Mouse (Mus musculus) left cerebral cortex, adult 9 months (tissue): ENCODE data around the gene Ccdc110.

Experiments
- DNase-seq, 2 experiments: peaks; one replicate each; pipeline ENCODE4 v3.0.0; 2022; ENCODE audit warnings: low spot score in 2 of 2

Ccdc110 gene

DNA sequence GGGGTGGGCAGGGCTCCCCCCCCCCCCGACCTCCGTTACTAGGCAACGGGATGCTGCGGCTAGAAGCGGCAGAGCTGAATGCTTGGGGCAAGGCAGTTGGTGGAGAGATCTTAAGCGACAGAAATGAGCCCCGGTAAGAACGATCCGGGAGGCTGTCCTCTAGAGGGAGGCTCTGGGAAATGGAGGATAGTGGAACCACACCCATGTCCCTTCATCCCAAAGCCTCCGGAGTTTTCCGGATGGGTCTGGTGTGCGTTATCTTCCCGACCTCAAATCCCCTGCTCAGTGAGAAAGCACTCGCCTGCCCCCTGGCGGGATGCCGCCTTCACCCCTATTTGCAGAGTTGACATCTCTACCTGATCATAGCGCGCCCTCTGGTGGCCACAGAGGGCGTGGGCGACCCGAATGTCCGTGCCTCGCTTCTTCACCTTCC lies at the start of gene Ccdc110:
TSS of gene Ccdc110 (plus strand) at position 38 of the 433 bp plus-strand sequence.
- peak; percentile 80 to 97 for DNase-seq

DNA sequence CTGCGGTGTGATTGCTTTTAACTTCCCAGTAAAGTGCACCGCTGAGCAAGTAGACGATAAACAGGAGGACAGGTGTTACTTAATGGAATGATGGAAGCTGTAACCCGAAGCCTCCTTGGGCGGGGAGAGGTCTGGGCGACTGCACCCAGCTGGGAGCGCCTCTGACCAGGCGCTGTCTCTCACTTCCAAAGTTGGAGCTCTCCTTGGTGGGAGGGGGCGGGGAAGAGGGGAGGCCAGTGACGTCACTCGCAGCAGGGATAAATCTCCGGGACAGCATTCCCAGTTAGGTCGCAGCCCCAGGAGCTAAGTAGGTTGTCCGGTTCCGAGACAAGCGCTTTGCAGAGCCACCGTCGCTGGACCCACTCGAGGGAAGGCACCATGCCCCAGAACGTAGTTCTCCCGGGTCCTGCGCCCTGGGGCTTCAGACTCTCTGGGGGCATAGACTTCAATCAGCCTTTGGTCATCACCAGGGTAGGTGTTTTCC lies 49.2 kb upstream of the Ccdc110 start, which contains the start of gene Pdlim3:
TSS of gene Pdlim3 (plus strand) at position 260 of the 484 bp plus-strand sequence.
- DNase-seq, result no peak

DNA sequence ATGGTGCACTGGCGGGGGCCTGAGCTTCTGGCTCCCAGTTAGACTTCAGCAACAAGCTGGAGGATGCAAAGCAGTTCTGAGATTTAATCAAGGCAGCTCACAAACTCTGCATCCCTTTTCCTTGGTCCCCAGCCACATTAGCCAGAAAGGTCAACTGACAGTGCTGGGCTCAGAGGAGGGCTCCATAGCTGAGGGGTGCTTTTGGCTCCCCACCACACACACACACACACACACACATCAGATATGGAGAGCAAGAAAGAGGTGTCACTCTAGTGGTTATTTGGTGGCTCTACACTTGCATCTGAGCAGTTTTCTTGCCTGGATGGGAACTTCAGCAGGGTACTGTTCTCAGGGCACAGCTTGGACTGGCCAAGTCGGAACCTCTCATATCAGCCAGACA lies 48.6 kb upstream of the Ccdc110 start:
- DNase-seq, result no peak

DNA sequence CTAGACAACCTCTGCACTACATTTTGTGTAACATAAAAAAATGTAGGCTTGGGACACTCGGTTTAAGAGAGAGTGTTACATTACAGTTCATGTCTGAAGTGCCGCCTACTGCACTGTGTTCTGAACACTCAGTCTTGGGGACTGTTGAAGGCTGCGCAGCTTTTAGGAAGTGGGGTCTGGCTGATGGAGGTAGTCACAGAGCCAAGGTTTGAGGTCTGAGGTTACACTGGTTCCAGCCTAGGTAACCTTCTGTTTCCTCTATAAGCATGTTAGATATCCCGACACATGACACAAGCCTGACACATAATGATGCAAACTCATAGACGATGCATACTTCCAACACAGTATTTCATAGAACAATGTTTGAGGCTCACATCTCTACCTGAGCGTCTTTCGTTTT lies 44.7 kb upstream of the Ccdc110 start:
- DNase-seq, result no peak

DNA sequence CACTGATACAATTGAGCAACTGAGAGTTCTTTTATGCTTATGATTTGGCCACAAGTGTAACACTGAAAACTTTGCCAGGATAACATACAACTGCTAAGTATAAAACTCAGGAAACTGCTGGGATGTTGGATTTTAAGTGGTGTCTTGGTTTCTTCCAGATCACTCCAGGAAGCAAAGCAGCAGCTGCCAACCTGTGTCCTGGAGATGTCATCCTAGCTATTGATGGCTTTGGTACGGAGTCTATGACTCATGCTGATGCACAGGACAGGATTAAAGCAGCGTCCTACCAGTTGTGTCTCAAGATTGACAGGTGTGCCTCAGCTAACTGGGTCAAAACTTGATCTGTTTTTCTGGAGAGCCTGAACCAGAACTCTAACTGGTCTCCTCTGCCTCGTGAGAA lies 37.8 kb upstream of the Ccdc110 start:
- no peak for DNase-seq

DNA sequence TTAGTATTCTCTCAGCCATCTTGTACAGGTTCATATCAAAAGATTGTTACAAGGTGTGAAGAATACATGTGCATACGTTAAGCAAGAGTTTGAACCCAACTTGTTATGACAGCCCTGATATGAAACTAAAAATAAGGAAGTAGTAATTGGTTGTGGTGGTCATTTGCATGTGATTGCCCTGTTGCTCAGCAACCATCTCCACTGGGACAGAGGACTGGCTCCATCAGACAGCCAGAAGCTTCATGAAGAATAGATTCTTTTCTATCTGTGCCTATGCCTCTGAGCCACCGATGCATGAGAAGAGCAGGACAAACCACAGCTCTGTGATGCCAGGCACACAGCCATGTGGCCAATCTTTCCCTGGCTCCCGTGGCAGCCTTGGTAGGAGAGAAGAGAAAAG lies 34.6 kb upstream of the Ccdc110 start:
- DNase-seq, result no peak

DNA sequence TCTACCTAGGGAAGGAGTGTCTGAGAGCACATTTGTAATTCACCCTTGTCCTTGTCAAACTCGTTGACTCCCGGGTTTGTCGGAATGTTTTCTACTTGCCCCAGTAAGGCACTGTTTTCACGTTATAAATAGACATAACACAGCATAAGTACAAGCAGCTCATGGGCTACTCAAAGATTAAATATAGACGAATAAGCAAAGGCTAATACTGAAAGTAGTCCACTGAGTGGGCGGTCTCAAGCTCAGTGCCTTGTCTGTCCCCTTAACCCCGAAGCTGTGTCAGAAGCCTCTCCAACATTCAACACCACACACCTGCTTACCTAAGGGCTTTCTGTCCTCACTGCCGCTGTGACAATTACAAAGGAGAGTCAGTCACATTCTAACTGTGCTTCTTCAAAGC lies 32.8 kb upstream of the Ccdc110 start:
- DNase-seq, result no peak

DNA sequence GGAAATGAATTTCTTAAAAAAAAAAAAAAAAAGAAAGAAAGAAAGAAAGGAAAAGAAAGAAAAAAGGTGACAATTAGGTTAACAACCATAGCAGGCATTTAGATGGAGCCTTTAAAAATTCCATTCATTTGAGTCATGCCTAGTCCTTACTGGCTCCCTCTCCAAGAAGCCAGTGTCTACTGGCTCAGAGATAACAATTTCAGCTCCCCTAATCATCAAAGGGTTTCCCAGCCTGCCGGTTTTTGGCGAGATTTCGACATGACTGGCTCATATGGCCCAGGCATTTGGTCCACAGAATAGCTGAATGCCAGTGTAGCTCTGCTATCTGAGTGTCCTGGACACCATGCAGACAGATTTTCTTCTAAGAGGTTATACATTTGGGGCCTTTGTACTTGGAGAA lies 30.8 kb upstream of the Ccdc110 start:
- no peak for DNase-seq

DNA sequence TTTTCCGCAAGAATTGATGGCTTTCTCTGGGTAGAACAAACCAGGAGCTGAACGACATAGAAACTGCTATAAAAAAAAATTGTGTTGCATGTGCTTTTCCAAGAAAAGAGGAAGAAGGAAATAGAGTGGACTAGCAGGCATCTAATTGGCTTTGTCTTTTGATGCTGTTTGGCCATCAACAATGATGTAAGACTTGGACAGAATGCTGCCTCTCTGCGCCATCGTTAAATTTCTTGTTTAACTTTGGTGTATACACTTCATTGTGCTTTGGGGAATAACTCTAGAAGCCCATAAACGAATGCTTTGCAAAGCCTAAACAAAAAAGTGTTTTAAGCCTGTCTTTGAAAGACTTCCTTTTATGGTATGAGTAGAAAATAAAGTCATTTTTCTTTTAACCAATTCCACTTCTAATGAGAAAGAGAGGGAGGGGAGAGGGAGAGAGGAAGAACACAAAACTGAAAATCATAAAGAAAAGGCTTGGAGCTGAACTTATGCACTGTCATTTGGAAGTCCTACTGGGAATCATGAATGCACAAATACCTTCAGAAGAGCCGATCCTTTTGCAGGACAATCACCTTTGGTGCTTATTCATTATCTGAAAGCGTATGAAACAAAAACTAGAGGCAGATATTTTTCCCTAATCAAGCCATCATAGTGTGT lies 28.7 kb upstream of the Ccdc110 start:
- no peak for DNase-seq

DNA sequence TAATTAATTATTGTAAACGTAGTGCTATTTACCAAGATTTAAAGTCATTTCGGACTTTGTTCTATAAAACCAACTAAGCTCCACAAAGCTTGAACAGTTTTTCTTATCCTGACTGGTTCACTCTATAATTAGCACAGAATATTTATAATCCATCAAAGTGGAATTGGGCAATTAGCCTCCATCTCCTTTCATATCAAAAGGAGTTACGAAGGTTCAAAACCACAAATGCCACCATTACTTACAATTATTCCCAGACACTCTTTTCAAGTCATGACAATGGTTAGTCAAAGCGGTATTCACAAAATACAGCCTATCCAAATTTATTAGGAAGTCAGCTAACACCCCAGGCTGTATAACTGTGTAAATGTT lies 28.2 kb upstream of the Ccdc110 start:
- DNase-seq, result no peak

DNA sequence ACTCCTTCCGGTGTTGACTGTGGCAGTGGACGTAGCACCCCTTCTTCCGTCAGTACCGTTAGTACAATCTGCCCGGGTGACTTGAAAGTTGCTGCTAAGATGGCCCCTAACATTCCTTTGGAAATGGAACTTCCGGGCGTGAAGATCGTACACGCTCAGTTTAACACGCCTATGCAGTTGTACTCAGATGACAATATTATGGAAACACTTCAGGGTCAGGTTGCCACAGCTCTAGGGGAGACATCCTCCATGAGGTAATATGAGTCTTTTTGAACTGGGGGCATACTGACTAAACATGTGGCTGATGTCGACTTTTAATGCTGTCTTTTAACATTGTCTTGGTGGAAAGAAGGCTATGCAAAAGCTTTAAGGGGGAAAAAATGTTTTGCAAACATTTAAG lies 20.7 kb upstream of the Ccdc110 start:
- DNase-seq, result no peak

DNA sequence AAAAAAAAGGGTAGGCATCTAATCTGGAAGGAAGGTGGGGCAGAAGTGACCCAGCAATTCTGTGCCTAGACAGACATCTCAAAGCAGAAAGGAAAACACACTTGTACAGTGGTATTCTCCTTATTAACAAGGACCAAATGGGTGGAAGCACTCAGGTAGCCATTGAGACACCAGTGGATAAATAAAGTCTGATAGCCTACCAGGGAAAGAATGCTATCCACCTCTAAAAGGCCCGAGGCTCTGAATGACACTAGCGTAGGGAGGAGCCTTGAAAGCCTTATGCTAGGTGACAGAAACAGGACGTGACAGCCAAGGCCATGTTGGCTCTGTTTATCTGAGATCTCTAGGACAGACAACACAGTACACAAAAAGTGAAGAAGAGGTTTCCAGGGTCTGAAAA lies 17.9 kb upstream of the Ccdc110 start:
- DNase-seq, result no peak

DNA sequence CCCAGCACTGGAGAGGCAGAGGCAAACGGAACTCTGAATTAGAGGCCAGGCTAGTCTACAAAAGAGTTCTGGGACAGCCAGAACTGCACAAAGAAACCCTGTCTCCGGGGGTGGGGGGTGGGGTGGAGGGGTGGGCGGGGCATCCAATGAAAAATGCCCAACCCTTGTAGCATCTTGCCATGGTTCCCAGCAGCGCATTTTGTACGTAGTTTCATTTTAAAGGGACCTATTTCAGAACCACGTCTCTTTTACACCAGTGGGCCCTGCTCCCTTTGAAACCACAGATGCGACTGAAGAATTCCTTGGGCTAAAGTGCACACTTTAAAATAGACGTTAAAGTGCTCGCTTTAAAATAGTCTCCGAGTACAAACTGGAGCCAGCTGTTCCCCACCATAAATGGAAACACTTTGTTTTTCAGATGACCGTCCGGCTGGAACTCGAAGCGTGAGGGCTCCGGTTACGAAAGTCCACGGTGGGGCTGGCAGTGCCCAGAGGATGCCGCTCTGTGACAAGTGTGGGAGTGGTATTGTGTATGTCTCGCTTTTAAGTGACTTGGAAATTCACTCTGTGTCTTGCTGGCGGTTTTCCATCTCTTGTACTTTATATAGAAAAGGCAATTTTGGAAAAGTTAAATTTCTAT lies 17.3 kb upstream of the Ccdc110 start:
- no peak for DNase-seq

DNA sequence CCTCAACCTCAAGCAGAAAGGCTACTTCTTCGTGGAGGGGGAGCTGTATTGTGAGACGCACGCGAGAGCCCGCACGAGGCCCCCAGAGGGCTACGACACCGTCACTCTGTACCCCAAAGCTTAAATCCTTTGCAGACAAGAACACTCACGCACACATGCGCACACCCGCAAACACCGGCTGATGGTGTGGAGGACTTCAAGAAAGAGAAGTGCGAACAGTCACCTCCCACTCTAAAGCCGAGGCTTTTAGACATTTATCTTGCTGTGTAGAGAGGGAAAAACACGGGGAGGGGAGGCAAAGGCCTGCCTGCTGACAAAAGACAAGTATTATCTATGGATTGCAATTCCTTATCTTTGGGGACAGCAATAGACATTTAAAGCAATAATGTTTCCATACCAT lies 15.5 kb upstream of the Ccdc110 start:
- DNase-seq, result no peak

DNA sequence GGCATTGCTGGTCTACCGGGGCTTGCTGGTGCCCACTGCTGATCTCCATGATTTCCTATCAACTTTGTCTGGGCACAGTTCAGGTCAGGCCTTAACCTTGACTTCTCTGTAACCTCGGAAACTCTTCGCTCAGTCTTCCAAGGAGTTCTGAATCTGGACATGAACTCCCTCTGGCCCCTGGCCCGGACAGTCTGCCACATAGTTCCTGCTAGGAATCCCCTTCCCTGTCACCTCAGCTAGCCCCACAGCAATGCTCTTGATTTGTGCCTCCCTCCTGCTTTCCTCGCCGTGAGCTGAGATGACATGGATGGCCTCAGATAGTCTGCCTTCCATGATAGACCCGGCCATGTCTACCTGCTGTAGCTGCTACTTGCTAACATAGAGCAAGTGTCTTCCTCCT lies 14.0 kb upstream of the Ccdc110 start:
- no peak for DNase-seq

DNA sequence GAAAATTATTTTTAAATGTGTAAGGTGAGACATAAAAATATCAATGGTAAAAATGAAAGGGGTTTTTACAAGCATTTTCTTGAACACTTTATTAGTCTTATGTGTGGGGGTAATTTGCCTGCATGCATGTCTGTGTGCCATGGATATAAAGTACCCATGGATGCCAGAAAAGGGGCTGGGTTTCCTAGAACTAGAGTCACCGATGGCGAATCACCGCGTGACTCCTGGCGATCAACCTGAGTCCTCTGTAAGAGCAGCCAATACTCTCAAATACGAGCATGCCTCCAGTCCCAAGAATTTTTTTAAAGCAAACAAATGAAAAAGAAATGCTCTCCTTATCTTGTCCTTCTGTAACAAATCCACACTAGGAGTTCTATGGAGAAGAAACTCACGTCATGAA lies 12.3 kb upstream of the Ccdc110 start:
- no peak for DNase-seq

DNA sequence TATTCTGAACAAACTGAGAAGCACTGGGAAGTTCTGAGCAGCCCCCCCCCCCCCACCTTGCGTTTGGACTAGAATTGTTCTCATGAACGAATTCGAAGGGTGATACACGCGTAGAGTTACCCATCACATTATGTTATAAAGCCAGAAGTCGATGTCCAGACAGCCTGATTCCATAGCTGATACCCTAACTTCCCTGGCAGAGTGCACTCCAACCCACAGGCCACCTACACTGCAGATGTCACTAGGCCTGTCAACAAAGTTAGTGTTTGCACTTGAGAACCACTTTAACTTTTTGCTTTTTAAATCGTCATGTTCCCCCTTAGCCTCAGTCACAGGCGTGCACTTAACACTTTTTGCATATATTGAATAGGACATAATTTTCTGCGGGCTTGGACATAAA lies 2.6 kb downstream of the Ccdc110 start:
- no peak for DNase-seq

DNA sequence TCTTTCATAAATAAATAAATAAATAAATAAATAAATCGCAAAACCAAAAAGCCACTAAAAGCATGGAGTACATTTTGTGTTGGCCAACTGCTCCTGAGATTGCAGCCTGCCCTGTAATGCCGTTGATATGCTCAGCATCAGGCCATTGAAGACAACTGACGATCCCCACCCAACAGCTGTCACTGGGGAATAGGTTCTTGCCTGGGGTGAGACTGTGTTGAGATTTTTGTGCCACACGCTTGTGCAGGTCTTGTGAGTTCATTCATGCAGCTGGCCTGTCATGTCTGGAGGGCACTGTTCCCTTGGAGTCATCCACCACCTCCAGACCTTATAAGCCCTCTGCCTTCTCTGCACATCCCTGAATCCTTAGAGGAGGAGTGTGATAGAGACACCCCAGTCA lies 11.9 kb downstream of the Ccdc110 start:
- DNase-seq, result no peak

DNA sequence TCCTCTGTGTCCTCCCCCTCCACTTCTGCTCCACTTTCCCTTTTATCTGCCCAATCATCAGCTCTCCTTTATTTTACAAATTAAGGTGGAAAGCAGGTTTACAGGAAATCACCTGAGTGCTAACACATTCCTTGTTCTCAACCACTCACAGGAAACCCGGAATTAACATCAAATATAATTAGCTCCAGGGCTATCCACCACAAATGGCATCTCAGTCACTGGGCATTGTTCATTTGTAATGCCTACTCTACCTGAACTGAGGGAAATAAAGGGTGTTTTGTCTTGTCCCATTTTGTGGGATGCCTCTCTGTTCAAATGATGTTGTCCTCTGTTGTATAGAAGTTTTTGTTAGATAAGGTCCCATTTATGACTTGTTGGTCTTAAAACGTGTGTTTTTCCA lies 16.2 kb downstream of the Ccdc110 start:
- no peak for DNase-seq

DNA sequence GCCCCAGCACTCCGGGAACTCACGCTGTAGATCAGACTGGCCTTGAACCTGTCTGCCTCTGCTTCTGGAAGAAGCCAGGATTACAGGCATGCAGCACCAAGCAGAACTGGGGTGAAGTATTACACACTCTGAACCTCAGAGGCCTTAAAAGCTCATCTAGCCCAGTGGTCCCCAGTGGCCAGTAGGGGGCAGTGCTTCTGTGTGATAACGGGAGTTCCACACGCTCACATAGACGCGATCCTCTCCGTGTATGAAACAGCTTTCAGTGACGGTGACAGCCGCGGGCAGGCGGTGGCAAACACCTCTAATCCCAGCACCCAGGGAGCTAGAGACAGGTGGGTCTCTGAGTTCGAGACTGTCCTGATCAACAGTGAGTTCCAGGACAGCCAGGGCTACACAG lies 36.5 kb downstream of the Ccdc110 start:
- no peak for DNase-seq

DNA sequence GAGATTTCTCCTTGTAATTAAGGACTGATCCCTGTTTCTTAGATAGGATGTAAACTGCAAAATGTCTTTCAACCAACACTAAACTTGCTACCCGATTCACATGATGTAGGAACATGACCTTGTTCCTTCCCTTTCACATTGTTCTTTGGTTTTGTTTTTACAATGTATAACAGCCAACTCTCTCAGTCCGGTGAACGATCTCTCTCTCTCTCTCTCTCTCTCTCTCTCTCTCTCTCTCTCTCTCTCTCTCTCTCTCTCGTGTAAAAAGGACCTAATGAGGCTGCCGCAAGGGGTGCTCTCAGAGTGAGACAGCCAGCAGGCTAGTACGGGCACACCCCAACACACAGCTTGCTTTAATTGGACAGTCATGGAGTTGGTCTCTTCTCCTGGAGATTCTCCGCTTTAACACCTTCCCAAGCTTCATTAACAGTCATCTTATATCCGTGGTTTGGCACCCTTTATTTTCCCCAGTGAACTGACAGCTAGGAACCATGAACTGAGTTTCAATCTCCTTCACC lies 39.6 kb downstream of the Ccdc110 start:
- DNase-seq, result no peak

DNA sequence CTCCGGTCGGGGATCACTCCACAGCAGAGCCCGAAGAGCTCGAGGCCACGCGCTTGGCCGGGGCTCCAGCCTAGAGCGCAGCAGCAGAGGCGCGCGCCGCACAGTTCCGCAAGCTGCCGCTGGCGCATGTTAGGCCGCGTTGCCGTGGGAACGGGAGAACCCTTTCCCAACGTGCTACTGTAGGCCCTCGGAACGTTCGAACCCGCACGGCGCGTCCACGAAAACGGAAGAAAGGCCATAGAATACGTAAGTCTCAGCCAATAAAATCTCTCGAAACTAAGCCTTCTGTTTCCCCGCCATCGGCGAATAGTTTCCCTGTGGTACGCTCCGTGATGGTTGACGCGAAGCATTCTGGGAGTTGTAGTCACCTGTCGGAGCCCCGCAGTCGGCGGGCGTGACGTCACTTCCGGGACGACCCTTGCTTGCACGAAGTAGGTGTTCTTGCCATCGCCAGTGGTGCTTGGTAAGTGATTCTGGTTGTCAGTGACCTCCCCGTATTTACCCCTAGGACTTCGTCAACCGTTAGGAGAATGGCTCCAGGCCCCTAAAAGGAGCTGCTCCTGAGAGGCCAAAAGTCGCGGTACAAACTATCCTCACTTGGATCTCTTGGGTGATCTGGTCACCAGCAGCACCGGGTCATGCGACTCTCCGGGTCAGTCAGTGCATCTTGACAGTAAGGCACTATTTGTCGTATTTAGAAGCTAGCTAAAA lies 40.9 kb downstream of the Ccdc110 start, which contains the start of the genes 1700029J07Rik and Ufsp2:
TSS of gene 1700029J07Rik (minus strand) at position 127 of the 711 bp plus-strand sequence.
TSS of gene Ufsp2 (plus strand) at position 403 of the 711 bp plus-strand sequence.
- DNase-seq, result peak; percentile 98 to 99
